Mouse (Mus musculus): ENCODE results near the gene Cldn16. TPM values are rescaled to one million over a fixed set of nuclear protein-coding genes. Genes with fewer than 3 reads are reported as not detected.

Gene Cldn16
- polyA plus RNA-seq, 1 experiment, result not detected

DNA sequence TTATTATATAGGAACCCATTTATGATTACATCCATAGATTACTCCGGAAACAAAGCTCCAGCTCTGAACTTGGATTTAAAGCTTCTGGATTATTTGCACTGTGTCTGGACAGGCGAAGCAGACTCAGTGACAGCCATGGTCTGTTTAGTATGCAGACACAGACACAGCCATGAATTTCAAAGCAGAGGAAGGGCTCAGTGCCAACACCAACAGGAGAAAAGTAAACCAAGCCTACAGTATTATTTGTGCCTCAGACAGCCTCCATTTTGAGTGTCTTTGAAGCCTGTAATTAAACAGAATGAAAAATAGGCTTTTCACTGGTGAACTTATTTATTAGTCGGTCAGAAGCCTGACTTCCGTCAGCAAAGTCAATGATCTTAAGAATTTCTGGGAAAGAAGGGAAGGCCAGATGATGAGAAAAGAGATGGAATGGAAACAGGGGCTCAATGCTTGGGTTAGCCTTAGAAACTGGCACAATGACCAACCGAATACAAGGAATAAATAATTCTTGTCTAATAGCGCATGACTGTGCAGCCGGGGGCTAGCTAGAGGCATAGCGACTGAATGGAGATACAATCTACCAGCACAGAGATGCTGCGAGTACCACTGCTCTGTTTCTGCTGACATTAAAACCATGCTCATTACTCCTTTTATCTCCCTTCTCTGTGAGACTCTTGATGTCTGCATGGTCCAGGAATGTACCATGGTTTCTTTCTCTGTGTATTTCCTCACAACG, 65.2 kb downstream of the Cldn16 start:
- no peak for TF ChIP-seq CTCF (IDR thresholded peaks at IDR 0.05; ENCODE audit: insufficient read depth, low read depth, low read length)
- no peak for TF ChIP-seq POLR2A (IDR thresholded peaks at IDR 0.05; ENCODE audit: insufficient read depth, low read depth, low read length)
- Histone ChIP-seq H3K27ac (ENCODE audit: insufficient read depth, low read depth, low read length) (peak overlapping the region; percentile 58), H3K4me1 (ENCODE audit: control insufficient read depth, insufficient read depth, low read length) (no peaks in the 10 kb centered on the region), H3K4me3 (ENCODE audit: insufficient read depth, low read depth, low read length) (no peak overlapping the region)
- 22% methylated on average over 10 of the region's 10 CpGs for WGBS

DNA sequence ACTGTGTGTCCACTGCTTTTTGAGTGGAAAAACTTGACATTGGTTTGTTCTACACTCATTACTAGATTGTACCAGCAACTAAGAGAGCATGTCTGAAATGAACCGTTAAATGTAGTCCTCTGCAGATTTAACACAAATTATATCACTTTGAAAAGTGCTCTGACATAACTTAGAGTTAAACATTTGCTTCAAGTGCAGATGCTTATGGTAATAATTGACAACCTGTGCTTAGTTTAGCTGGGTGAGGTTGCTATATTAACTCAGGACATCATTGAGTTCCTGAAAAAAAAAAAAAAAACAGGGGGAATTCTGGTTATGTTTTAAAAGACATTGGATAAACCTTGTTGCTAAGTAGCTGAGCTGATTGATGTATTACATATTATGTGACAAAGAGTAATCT, 67.5 kb downstream of the Cldn16 start:
- WGBS, result 88% methylated on average over 1 of the region's 1 CpGs
- H3K27ac ChIP-seq (ENCODE audit: insufficient read depth, low read depth, low read length), result no peak overlapping the region
- no peaks in the 10 kb centered on the region for H3K4me1 ChIP-seq (ENCODE audit: control insufficient read depth, insufficient read depth, low read length)
- H3K4me3 ChIP-seq (ENCODE audit: insufficient read depth, low read depth, low read length), result no peak overlapping the region
- no peak for TF ChIP-seq CTCF (IDR thresholded peaks at IDR 0.05; ENCODE audit: insufficient read depth, low read depth, low read length)
- TF ChIP-seq POLR2A (IDR thresholded peaks at IDR 0.05; ENCODE audit: insufficient read depth, low read depth, low read length), result no peak

DNA sequence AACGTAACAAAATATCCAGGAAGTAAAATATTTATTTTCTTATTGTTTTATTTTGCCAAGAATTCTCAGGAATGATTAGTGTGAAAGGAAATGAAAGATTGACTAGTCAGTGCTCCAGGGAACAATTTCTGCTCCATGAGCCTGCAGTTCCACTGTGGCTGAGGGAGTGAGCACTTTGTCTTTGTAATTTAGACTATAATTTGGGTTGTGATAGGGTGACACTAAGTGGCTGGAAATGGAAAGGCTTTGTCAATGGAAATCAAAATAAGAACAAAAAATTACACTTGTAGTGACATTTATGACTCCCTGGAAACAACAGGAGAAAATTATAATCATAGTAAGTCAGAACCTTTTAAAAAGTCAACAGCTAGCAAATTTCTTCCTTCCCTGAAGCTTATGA, 69.4 kb downstream of the Cldn16 start:
- Histone ChIP-seq H3K4me3 (ENCODE audit: insufficient read depth, low read depth, low read length) (no peak overlapping the region), H3K4me1 (ENCODE audit: control insufficient read depth, insufficient read depth, low read length) (no peaks in the 10 kb centered on the region), H3K27ac (ENCODE audit: insufficient read depth, low read depth, low read length) (no peak overlapping the region)
- WGBS, result 75% methylated on average over 1 of the region's 1 CpGs
- no peak for TF ChIP-seq POLR2A (IDR thresholded peaks at IDR 0.05; ENCODE audit: insufficient read depth, low read depth, low read length)
- TF ChIP-seq CTCF (IDR thresholded peaks at IDR 0.05; ENCODE audit: insufficient read depth, low read depth, low read length), result no peak

Other genes with a start within 250 kb of the Cldn16 start
- not detected in 2 replicates for gene Cldn1, start 91.3 kb upstream of the Cldn16 start, polyA plus RNA-seq (2012; ENCODE audit: insufficient read depth, insufficient read length, low replicate concordance, missing spikeins)
- gene Tmem207, start 63.6 kb downstream of the Cldn16 start, polyA plus RNA-seq (2012; ENCODE audit: insufficient read depth, insufficient read length, low replicate concordance, missing spikeins), result not detected in 2 replicates
- not detected in 2 replicates for gene Il1rap, start 118.6 kb downstream of the Cldn16 start, polyA plus RNA-seq (2012; ENCODE audit: insufficient read depth, insufficient read length, low replicate concordance, missing spikeins)

Measured in olfactory bulb, adult 2 months (tissue).